Mouse (Mus musculus) testis, adult 2 months (tissue): ENCODE data around the gene Bach2. TPM values are rescaled to one million over a fixed set of nuclear protein-coding genes. Genes with fewer than 3 reads are reported as not detected.
A peak's percentile ranks its signal among the peaks of the same experiment; 100 is the strongest.

Experiments
- H3K27ac ChIP-seq: fragments of 200-500 bp; 2 replicates; pipeline ENCODE4 v1.5.1; 2012; ENCODE audit warnings: low read depth, low read length; ENCODE audit not compliant: control insufficient read depth, insufficient read depth
- H3K27me3 ChIP-seq: fragments of 200-500 bp; 2 replicates; pipeline ENCODE4 v1.6.1; 2012; ENCODE audit warnings: mild to moderate bottlenecking, low read length, moderate library complexity; ENCODE audit not compliant: control insufficient read depth, insufficient read depth
- H3K36me3 ChIP-seq: fragments of 200-500 bp; 2 replicates; pipeline ENCODE4 v1.6.1; 2012; ENCODE audit warnings: mild to moderate bottlenecking, low read length; ENCODE audit not compliant: control insufficient read depth, insufficient read depth
- H3K4me1 ChIP-seq: fragments of 200-500 bp; 2 replicates; pipeline ENCODE4 v1.6.1; 2012; ENCODE audit warnings: low read length; ENCODE audit not compliant: control insufficient read depth, insufficient read depth
- H3K4me3 ChIP-seq: fragments of 200-500 bp; 2 replicates; pipeline ENCODE4 v1.5.1; 2012; ENCODE audit warnings: low read depth, mild to moderate bottlenecking, low read length, moderate library complexity, mixed read lengths; ENCODE audit not compliant: control insufficient read depth
- CTCF ChIP-seq: fragments of 200-500 bp; IDR thresholded peaks from 2 replicates; pipeline ENCODE4 v1.5.1; 2012; ENCODE audit warnings: low read depth, mild to moderate bottlenecking, inconsistent platforms, low read length, moderate library complexity; ENCODE audit not compliant: control insufficient read depth, insufficient read depth, insufficient replicate concordance
- POLR2A ChIP-seq: fragments of 200-500 bp; IDR thresholded peaks from 2 replicates; pipeline ENCODE4 v1.6.1; 2012; ENCODE audit warnings: low read depth, mild to moderate bottlenecking, inconsistent platforms, low read length, moderate library complexity; ENCODE audit not compliant: control insufficient read depth
- polyA plus RNA-seq: library from polyadenylated mRNA; depleted of rRNA; stranded (reverse); fragments of >200 nt; gene quantifications from 2 replicates; pipeline ENCODE4 v1.2.3, GENCODE M21; 2012

Bach2 gene
- polyA plus RNA-seq, 1 experiment, result 2.3 TPM

- no peak overlapping the region for H3K4me3 ChIP-seq
- H3K27me3 ChIP-seq, result no peaks in the 10 kb centered on the region
- H3K36me3 ChIP-seq, result no peaks in the 10 kb centered on the region
- H3K27ac ChIP-seq, result no peak overlapping the region
- TF ChIP-seq CTCF, result peak; percentile 74; the same call in 1 of the 2 replicates
- no peak for TF ChIP-seq POLR2A
- H3K4me1 ChIP-seq, result no peaks in the 10 kb centered on the region
Measured at GRCm38 (mm10) chr4:32586596-32586995, 348.0 kb downstream of the Bach2 start.

DNA sequence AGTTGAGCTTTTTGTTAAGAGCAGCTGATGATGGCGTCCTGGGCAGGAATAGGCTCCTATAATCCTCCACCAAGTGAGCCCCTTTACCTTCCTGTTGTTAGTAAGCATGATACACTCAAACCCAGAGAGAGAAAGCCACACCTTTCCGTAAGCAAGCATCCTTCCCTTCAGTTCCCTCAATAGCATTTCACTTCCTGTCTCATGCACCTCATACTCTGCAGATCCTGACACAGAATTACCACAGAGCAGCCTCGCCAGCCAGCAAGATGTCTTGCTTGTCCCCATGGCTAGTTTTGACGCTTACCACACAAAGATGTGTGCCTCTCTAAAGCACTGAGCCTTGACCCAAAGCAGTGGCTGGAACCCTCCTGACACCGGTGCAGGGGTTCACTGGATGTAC lies 348.9 kb downstream of the Bach2 start:
- H3K27ac ChIP-seq, result no peak overlapping the region
- H3K4me3 ChIP-seq, result no peak overlapping the region

DNA sequence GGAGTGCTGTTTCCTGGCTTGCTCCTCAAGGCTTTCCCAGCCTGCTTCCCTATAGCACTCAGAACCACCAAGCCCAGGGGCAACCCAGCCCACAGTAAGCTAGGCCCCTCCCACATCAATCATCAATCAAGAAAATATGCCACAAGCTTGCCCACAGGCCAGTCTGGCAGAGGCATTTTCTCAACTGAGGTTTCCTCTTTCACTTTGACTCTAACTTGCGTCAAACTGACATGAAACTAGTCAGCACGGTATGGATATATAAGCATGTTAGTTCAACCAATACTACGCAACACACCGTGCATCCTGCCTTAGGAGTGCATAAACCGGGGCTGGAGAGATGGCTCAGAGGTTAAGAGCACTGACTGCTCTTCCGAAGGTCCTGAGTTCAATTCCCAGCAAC lies 349.6 kb downstream of the Bach2 start:
- no peak overlapping the region for H3K4me3 ChIP-seq
- H3K27ac ChIP-seq, result no peak overlapping the region
- no peaks in the 10 kb centered on the region for H3K36me3 ChIP-seq
- no peaks in the 10 kb centered on the region for H3K4me1 ChIP-seq
- H3K27me3 ChIP-seq, result no peaks in the 10 kb centered on the region
- TF ChIP-seq CTCF (no peak), POLR2A (no peak)

More for the DNA sequence above, 348.9 kb downstream of the Bach2 start:
- Histone ChIP-seq H3K4me1 (no peaks in the 10 kb centered on the region), H3K36me3 (no peaks in the 10 kb centered on the region), H3K27me3 (no peaks in the 10 kb centered on the region)
- TF ChIP-seq POLR2A, result no peak
- no peak for TF ChIP-seq CTCF

DNA sequence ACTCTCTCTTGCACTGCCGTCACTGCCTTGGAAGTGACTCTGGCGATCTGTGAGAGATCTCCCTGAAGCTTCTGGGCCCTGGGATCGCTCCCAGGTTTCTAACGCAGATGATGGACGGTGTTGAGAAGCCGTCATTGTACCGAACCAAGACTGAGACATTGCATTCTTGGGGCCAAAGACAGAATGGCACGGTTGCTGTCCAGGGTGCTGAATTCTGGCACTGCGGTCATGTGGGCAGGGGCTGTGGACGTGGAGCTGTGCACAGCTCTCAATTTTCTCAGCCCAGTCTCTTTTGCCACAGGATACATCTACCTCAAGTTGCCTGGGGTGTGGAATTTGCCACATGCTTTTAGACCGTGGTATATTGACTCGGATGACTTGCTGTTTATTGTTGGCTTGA lies 362.5 kb downstream of the Bach2 start:
- TF ChIP-seq CTCF, result no peak
- no peak for TF ChIP-seq POLR2A
- Histone ChIP-seq H3K4me1 (peaks cover 5% of the 10 kb centered on the region), H3K27ac (no peak overlapping the region), H3K36me3 (no peaks in the 10 kb centered on the region), H3K27me3 (no peaks in the 10 kb centered on the region), H3K4me3 (no peak overlapping the region)

DNA sequence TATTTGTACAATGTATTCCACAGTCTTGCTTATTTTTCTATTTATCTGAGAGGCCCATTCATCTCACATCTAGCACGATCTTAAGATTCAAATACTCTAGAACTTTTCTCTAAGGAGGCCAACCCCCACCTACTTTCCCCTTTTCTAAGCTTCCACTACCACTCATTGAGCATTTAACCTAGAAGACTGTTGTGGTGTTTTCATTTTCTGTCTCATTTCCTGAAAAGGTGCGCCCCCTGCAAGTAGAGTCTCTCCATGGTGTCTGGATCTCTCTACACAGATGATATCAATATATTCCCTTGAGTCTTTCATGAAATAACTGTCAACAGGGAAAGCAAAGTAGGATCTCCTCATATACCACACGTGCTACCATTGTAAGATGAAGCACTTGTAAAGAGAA lies 364.1 kb downstream of the Bach2 start, which contains the start of gene Gja10:
Gja10 (minus strand) TSS at position 101 of the 400 bp plus-strand sequence.
- no peak for TF ChIP-seq POLR2A
- TF ChIP-seq CTCF, result no peak
- peaks cover 5% of the 10 kb centered on the region for H3K4me1 ChIP-seq
- no peaks in the 10 kb centered on the region for H3K36me3 ChIP-seq

DNA sequence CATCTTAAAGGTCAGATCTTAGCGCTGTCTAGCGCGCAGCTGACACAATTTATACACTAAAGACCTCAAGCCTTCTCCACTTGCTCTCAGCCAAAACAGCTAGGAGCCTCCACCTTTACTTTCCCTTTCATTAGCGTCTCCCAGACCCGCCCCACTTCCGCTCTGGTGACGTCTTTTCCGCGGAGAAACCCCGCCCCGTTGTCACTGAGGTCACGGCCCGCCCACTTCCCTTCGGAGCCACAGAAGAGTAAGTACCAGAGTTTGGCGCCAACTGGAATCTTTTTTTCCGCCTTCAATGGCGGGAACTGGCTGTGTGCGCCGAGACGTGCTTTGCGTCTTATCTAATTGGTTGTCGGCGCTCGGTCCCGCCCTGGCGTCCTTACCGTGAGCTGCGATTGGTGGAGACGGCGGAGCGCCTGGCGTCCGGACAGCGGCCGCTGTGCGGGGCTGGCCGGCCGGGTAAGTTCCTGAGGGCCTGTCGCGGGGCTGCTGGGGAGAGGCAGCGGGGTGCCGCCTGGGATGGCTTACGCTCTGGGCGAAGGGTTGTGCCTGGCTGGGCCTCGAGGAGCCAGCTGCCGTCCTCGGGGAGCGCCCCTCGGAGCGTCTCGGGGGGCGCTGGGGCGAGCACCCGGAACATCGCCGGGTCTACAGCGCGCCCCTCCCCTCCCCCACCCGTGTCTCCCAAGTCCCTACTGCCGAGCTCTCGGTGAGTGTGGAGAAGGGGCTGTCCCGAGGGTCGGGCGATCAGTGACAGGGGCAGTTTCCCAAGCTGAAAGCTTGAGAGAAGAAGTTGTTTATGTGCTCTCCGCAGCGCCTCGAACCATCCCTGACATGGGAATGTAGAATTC lies 376.7 kb downstream of the Bach2 start, which contains the start of gene Casp8ap2:
Casp8ap2 (plus strand) TSS at position 418 of the 848 bp plus-strand sequence.
- peak; percentile 64 for TF ChIP-seq POLR2A
- TF ChIP-seq CTCF, result no peak
- Histone ChIP-seq H3K4me1 (peaks cover 2% of the 10 kb centered on the region), H3K4me3 (peak within 1 kb of the TSS; percentile 96), H3K27me3 (no peaks in the 10 kb centered on the region), H3K36me3 (no peaks in the 10 kb centered on the region), H3K27ac (peak within 1 kb of the TSS; percentile 94)

More for the DNA sequence above, 364.1 kb downstream of the Bach2 start, which contains the start of gene Gja10:
- Histone ChIP-seq H3K27me3 (no peaks in the 10 kb centered on the region), H3K4me3 (no peak within 1 kb of the TSS), H3K27ac (no peak within 1 kb of the TSS)

DNA sequence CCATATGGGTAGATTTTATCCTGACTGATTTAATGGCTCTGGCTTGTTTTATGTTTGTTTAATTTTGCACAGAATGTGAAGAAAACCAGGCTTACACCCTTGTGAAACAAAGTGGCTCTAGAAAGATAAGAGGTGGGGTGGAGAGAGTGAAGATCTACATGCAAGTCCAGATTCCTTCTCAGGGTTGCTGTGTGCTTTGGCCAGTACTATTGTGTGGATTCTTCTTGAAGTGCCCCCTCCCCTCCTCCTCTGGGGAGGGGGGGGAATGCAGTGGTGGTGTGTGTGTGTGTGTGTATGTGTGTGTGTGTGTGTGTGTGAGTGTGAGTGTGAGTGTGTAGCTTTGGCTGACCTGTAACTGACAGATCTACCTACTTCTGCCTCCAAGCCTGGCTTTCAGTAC lies 383.0 kb downstream of the Bach2 start:
- H3K27me3 ChIP-seq, result no peaks in the 10 kb centered on the region
- H3K36me3 ChIP-seq, result no peaks in the 10 kb centered on the region
- H3K4me3 ChIP-seq, result no peak overlapping the region
- no peak overlapping the region for H3K27ac ChIP-seq
- TF ChIP-seq POLR2A, result no peak
- TF ChIP-seq CTCF, result no peak
- H3K4me1 ChIP-seq, result no peaks in the 10 kb centered on the region
